Mouse (Mus musculus): ENCODE results near the gene Gm2115.

The Gm2115 gene

GRCm38 (mm10) chr7:84528796-84529533 lies at the start of gene Gm2115:
Gm2115 (plus strand) TSS chr7:84528954.
- CTCF ChIA-PET: no interaction called here

- CTCF ChIA-PET: no interaction called here
Observed at GRCm38 (mm10) chr7:84483447-84484407, 45.0 kb upstream of the Gm2115 start.

GRCm38 (mm10) chr7:84486485-84486884 lies 42.3 kb upstream of the Gm2115 start:
- CTCF ChIA-PET: no interaction called here

GRCm38 (mm10) chr7:84503163-84503562 lies 25.6 kb upstream of the Gm2115 start:
- CTCF ChIA-PET: no interaction called here

- CTCF ChIA-PET: no interaction called here
Observed at GRCm38 (mm10) chr7:84518533-84519198, 10.1 kb upstream of the Gm2115 start.

- CTCF ChIA-PET: no interaction called here
Observed at GRCm38 (mm10) chr7:84521329-84521728, 7.4 kb upstream of the Gm2115 start.

GRCm38 (mm10) chr7:84522426-84522825 lies 6.3 kb upstream of the Gm2115 start:
- CTCF ChIA-PET: no interaction called here

GRCm38 (mm10) chr7:84526171-84526570 lies 2.6 kb upstream of the Gm2115 start:
- CTCF ChIA-PET: no interaction called here

- CTCF ChIA-PET: no interaction called here
Observed at GRCm38 (mm10) chr7:84532795-84533194, 4.0 kb downstream of the Gm2115 start.

- CTCF ChIA-PET: no interaction called here
Observed at GRCm38 (mm10) chr7:84534632-84535031, 5.9 kb downstream of the Gm2115 start.

GRCm38 (mm10) chr7:84544946-84545345 lies 16.2 kb downstream of the Gm2115 start:
- CTCF ChIA-PET: no interaction called here

GRCm38 (mm10) chr7:84546667-84547066 lies 17.9 kb downstream of the Gm2115 start:
- CTCF ChIA-PET: no interaction called here

GRCm38 (mm10) chr7:84551472-84551871 lies 22.7 kb downstream of the Gm2115 start:
- CTCF ChIA-PET: no interaction called here

- CTCF ChIA-PET: no interaction called here
Observed at GRCm38 (mm10) chr7:84555294-84555693, 26.5 kb downstream of the Gm2115 start.

- CTCF ChIA-PET: no interaction called here
Observed at GRCm38 (mm10) chr7:84557332-84557731, 28.6 kb downstream of the Gm2115 start.

GRCm38 (mm10) chr7:84560500-84560899 lies 31.7 kb downstream of the Gm2115 start:
- CTCF ChIA-PET: no interaction called here

GRCm38 (mm10) chr7:84564236-84564635 lies 35.5 kb downstream of the Gm2115 start:
- CTCF ChIA-PET: no interaction called here

- CTCF ChIA-PET: no interaction called here
Observed at GRCm38 (mm10) chr7:84566200-84566599, 37.4 kb downstream of the Gm2115 start.

- CTCF ChIA-PET: no interaction called here
Observed at GRCm38 (mm10) chr7:84577034-84577433, 48.3 kb downstream of the Gm2115 start.

- CTCF ChIA-PET: no interaction called here
Observed at GRCm38 (mm10) chr7:84578841-84579240, 50.1 kb downstream of the Gm2115 start.

- CTCF ChIA-PET: no interaction called here
Observed at GRCm38 (mm10) chr7:84579769-84580168, 51.0 kb downstream of the Gm2115 start.

- CTCF ChIA-PET: no interaction called here
Observed at GRCm38 (mm10) chr7:84585086-84585485, 56.3 kb downstream of the Gm2115 start.

All from spleen, embryonic (tissue).